Mouse (Mus musculus): ENCODE results near the gene Gm28051.

DNA sequence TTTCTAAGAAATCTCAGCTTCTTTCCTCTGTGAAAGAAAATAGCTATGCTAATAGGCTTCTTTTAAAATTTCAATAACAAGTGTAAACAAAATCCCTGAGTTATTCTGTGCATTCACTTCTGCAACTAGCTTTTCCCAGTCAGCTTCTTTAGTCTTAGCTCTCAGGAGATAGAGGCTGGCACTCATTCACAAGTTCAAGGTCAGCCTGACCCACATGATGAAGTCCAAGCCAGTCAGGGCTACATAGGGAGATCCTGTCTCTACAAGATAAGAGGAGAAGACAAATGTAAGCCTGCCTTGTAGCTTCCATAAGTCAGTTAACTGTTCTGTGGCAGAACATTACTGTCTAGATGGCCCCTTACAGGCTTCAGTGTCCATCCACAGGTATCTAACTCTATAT, 6.1 kb upstream of the Gm28051 start:
- TF ChIP-seq CTCF (IDR thresholded peaks at IDR 0.05; ENCODE audit: borderline replicate concordance, control insufficient read depth, extremely low read depth, insufficient read depth, low read length, poor library complexity) (no peak), POLR2A (IDR thresholded peaks at IDR 0.05; ENCODE audit: control insufficient read depth, extremely low read depth, insufficient read depth, low read length, poor library complexity) (no peak)

Data from thymus, adult 2 months (tissue).